ENCODE assay signal across 15 mouse cellular contexts in genomic region chr6:116420271-116420670, GRCm38 (mm10). TPM values are rescaled to one million over a fixed set of nuclear protein-coding genes. Genes with fewer than 3 reads are reported as not detected.
DNase-seq lines count a peak whose midpoint lies in the region; ATAC-seq lines count a peak whose summit lies in the region.
"Had no signal": no experiment of that assay in that cellular context is flagged by ENCODE, and none has a peak within 500 bp of the region (broad histone marks: within the 10 kb centered on the region; RNA-seq: fewer than 3 reads in every experiment).

No protein-coding gene starts in this region.

- intact Hi-C loops in left cerebral cortex, postnatal 4 days (cut with DNase I): loop anchor here (10.0 kb wide), 1 partner anchor 155 kb away; the partner anchor contains the start of gene Zfand4
- intact Hi-C loops in left cerebral cortex, postnatal 25 days (cut with DNase I): loop anchor here (5.0 to 10.0 kb wide), 2 partner anchors 83 to 155 kb away; partner anchors contain the start of genes March8 and Zfand4

- no peak for DNase-seq in frontal cortex, adult 2 months (ENCODE audit: extremely low spot score in 1 of 2, low spot score in 1 of 2)
- DNase-seq in left cerebral cortex, postnatal 4 days: peak; percentile 21
- DNase-seq in left cerebral cortex, postnatal 25 days (ENCODE audit: low spot score in 2 of 2): no peak
- DNase-seq: adrenal gland, adult 2 months; adrenal gland, postnatal 10 days; adrenal gland, postnatal 25 days; cerebellum, adult 11 months; cerebellum, adult 18-20 months; cerebellum, adult 9-10 months; cerebellum, postnatal 14 days; cerebellum, postnatal 36 days; embryo, embryonic 11 days had no signal

- peak; percentile 20; the same call in 1 of the 2 replicates for ATAC-seq in frontal cortex, adult (ENCODE audit: low TSS enrichment)
- ATAC-seq: forebrain, embryonic 14.5 days; forebrain, embryonic 16.5 days had no signal

RNA-seq across cellular contexts. Expression of gene Alox5, which starts 40.7 kb away (rescaled TPM):
- 0.74 and 1.4 TPM in 2 replicates for polyA plus RNA-seq in frontal cortex, adult 2 months (2012; rRNA removed)
- 1 to 10 TPM; 1.3 to 1.4 TPM for total RNA-seq in left cerebral cortex, postnatal 4 days (2021)
- 1 to 10 TPM; 1.1 to 3.1 TPM for total RNA-seq in left cerebral cortex, postnatal 25 days (2021)
